Comparison of ENCODE assay signal across 8 mouse cellular contexts in the genomic region with DNA sequence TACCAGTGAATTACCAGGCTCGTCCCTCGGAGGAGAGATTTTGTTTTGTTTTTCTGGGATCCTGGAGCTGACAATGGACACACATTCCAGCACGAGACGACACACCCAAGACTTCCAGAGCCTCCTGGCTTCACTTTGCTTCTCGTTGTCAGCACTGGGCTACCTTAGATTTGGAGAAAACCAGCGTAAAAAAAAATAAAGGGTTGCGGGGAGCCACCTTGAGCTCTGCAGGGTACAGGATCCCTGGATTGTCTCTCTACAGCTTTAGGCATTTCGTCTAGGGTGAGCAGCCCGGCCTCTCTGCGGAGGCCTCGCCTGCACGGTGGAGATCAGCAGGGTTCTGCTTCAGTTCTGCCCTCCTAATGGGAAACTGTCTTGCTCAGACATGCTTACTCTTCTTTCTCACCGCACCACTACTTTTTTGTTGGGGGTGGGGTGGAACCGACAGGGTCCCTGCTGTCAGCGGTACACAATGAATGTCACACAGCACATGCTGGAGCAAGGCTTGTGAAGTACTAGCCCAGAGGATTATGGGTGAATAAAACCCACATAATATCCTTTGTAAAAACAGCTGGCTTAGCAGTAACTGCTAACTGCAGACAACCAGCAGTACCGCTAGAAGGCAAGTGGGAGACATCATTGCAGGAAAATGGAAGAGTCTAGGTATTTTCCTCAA.
DNase-seq lines count a peak whose midpoint lies in the region; ATAC-seq and TF ChIP-seq lines count a peak whose summit lies in the region.

No protein-coding gene starts in this region.

- TF ChIP-seq CTCF in liver, postnatal 0 days (IDR thresholded peaks at IDR 0.05; ENCODE audit: low read depth), result no peak

- 0 out of 2 replicates have a peak overlapping the region, but pooled peaks have one; percentile 22 for H3K9ac ChIP-seq in forebrain, embryonic 15.5 days (replicated peaks)
- no peak overlapping the region; the same call in 1 of the 2 replicates for H3K9ac ChIP-seq in liver, postnatal 0 days (replicated peaks)
- peak overlapping the region; percentile 49 for H3K9ac ChIP-seq in neural tube, embryonic 11.5 days (ENCODE audit: low read length)

- intact Hi-C loops in heart, postnatal 14 days (cut with DNase I), result loop anchor here (1.0 to 10.0 kb wide), 5 partner anchors 64 to 572 kb away; no protein-coding TSS in a partner anchor

- H3K9me3 ChIP-seq in forebrain, embryonic 15.5 days, result no peaks in the 10 kb centered on the region
- no peaks in the 10 kb centered on the region for H3K9me3 ChIP-seq in liver, postnatal 0 days (ENCODE audit: low read length)
- no peaks in the 10 kb centered on the region for H3K9me3 ChIP-seq in neural tube, embryonic 11.5 days (ENCODE audit: control insufficient read depth, low read length)

- H3K36me3 ChIP-seq in forebrain, embryonic 15.5 days, result no peaks in the 10 kb centered on the region
- H3K36me3 ChIP-seq in liver, postnatal 0 days (replicated peaks; ENCODE audit: insufficient read depth, low read length), result no peaks in the 10 kb centered on the region
- no peaks in the 10 kb centered on the region for H3K36me3 ChIP-seq in neural tube, embryonic 11.5 days (ENCODE audit: control insufficient read depth, insufficient read depth, low read length)

- no peak for TF ChIP-seq EP300 in liver, postnatal 0 days (IDR thresholded peaks at IDR 0.05; ENCODE audit: low read depth)

- peak overlapping the region; percentile 91 for H3K27ac ChIP-seq in forebrain, embryonic 15.5 days (replicated peaks)
- peak overlapping the region; percentile 35; the same call in 1 of the 2 replicates for H3K27ac ChIP-seq in liver, postnatal 0 days (ENCODE audit: low read depth)
- H3K27ac ChIP-seq in neural tube, embryonic 11.5 days (ENCODE audit: low read depth, low read length), result peak overlapping the region; percentile 80

- peak overlapping the region; percentile 15; the same call in 1 of the 2 replicates for H3K4me3 ChIP-seq in forebrain, embryonic 15.5 days
- peak overlapping the region; percentile 25 for H3K4me3 ChIP-seq in liver, postnatal 0 days (ENCODE audit: low read depth, low read length)
- no peak overlapping the region for H3K4me3 ChIP-seq in neural tube, embryonic 11.5 days (ENCODE audit: low read depth, low read length)

- H3K4me1 ChIP-seq in forebrain, embryonic 15.5 days, result peaks cover 9% of the 10 kb centered on the region
- H3K4me1 ChIP-seq in liver, postnatal 0 days (ENCODE audit: insufficient read depth), result no peaks in the 10 kb centered on the region
- H3K4me1 ChIP-seq in neural tube, embryonic 11.5 days (ENCODE audit: control insufficient read depth, insufficient read depth, low read length), result no peaks in the 10 kb centered on the region

- 24% methylated on average over 16 of the region's 16 CpGs for WGBS in forebrain, embryonic 15.5 days
- 25% methylated on average over 16 of the region's 16 CpGs for WGBS in large intestine, adult 2 months
- 17% methylated on average over 16 of the region's 16 CpGs for WGBS in liver, postnatal 0 days (ENCODE audit: insufficient replicate concordance)
- 20% methylated on average over 16 of the region's 16 CpGs for WGBS in neural tube, embryonic 11.5 days

- peak; percentile 88 for ATAC-seq in forebrain, embryonic 15.5 days (replicated peaks)
- ATAC-seq in liver, postnatal 0 days, result peak; percentile 38; the same call in 1 of the 2 replicates
- ATAC-seq in neural tube, embryonic 11.5 days (ENCODE audit: insufficient read depth, low FRiP score, low TSS enrichment), result peak; percentile 71

- DNase-seq in CD4-positive, CD25-positive, alpha-beta regulatory T cell, adult 2 months (ENCODE audit: low read depth, low spot score), result peak; percentile 76
- DNase-seq in brain, adult 2 months (ENCODE audit: low read depth, low spot score), result peak; percentile 84
- DNase-seq in heart, postnatal 14 days, result peak; percentile 36 to 70
- peak; percentile 51 for DNase-seq in large intestine, adult 2 months (ENCODE audit: low read depth, low spot score)
- peak; percentile 15 for DNase-seq in liver, postnatal 0 days
- peak; percentile 75 for DNase-seq in neural tube, embryonic 11.5 days (ENCODE audit: low spot score)
- DNase-seq in testis, postnatal 10 days (ENCODE audit: low spot score), result peak; percentile 37

- peak overlapping the region; percentile 33 for H3K4me2 ChIP-seq in forebrain, embryonic 15.5 days (replicated peaks)
- peak overlapping the region; percentile 64 for H3K4me2 ChIP-seq in liver, postnatal 0 days (ENCODE audit: low read depth, low read length)
- peak overlapping the region; percentile 26 for H3K4me2 ChIP-seq in neural tube, embryonic 11.5 days (ENCODE audit: low read depth)

- no peaks in the 10 kb centered on the region for H3K27me3 ChIP-seq in forebrain, embryonic 15.5 days
- 0 out of 2 replicates have a peak, but pooled peaks cover 5% of the 10 kb centered on the region for H3K27me3 ChIP-seq in liver, postnatal 0 days (ENCODE audit: insufficient read depth, low read length)
- H3K27me3 ChIP-seq in neural tube, embryonic 11.5 days (ENCODE audit: control insufficient read depth, insufficient read depth, low read length), result no peaks in the 10 kb centered on the region

Comparison
In these comparisons a context has a peak if more than half of its experiments do, and no peak if none do; other contexts are left out.
1. DNase-seq: peak in every context shown above with its lines; median percentile 84 in brain, adult 2 months; 76 in CD4-positive, CD25-positive, alpha-beta regulatory T cell, adult 2 months; 75 in neural tube, embryonic 11.5 days; 53 in heart, postnatal 14 days; 51 in large intestine, adult 2 months; 37 in testis, postnatal 10 days; 15 in liver, postnatal 0 days.
2. ATAC-seq: peak in every context shown above with its lines; median percentile 88 in forebrain, embryonic 15.5 days; 71 in neural tube, embryonic 11.5 days; 38 in liver, postnatal 0 days.
3. H3K27ac ChIP-seq: peak in every context shown above with its lines; median percentile 91 in forebrain, embryonic 15.5 days; 80 in neural tube, embryonic 11.5 days; 35 in liver, postnatal 0 days.